Comparison of ENCODE assay signal across 9 mouse cellular contexts in genomic region chr6:129228935-129229773, GRCm38 (mm10). TPM values are rescaled to one million over a fixed set of nuclear protein-coding genes. Genes with fewer than 3 reads are reported as not detected.
A peak's percentile ranks its signal among the peaks of the same experiment; 100 is the strongest.
DNase-seq lines count a peak whose midpoint lies in the region; ATAC-seq lines count a peak whose summit lies in the region.
"Had no signal": no experiment of that assay in that cellular context is flagged by ENCODE, and none has a peak within 500 bp of the region (broad histone marks: within the 10 kb centered on the region; RNA-seq: fewer than 3 reads in every experiment).

No protein-coding gene starts in this region.

- DNase-seq in heart, embryonic 10.5 days (ENCODE audit: low spot score) = no peak
- DNase-seq in lung, postnatal 14 days = no peak
- DNase-seq in adrenal gland, postnatal 25 days = no peak
- DNase-seq in forebrain, embryonic 14.5 days (ENCODE audit: low spot score) = no peak

- no peaks in the 10 kb centered on the region for H3K27me3 ChIP-seq in heart, embryonic 13.5 days (replicated peaks)
- no peaks in the 10 kb centered on the region for H3K27me3 ChIP-seq in heart, embryonic 10.5 days (ENCODE audit: insufficient read depth, poor library complexity, severe bottlenecking)
- H3K27me3 ChIP-seq in lung, embryonic 16.5 days (ENCODE audit: control insufficient read depth, insufficient read depth, low read depth, low read length) = no peaks in the 10 kb centered on the region
- H3K27me3 ChIP-seq in forebrain, embryonic 14.5 days (replicated peaks; ENCODE audit: control insufficient read depth, insufficient read depth, low read length) = no peaks in the 10 kb centered on the region

- no peaks in the 10 kb centered on the region for H3K9me3 ChIP-seq in heart, embryonic 13.5 days
- no peaks in the 10 kb centered on the region for H3K9me3 ChIP-seq in heart, embryonic 10.5 days
- no peaks in the 10 kb centered on the region for H3K9me3 ChIP-seq in lung, embryonic 16.5 days (ENCODE audit: control insufficient read depth, low read length)
- no peaks in the 10 kb centered on the region for H3K9me3 ChIP-seq in forebrain, embryonic 14.5 days (replicated peaks; ENCODE audit: control insufficient read depth, low read length)

- WGBS in heart, embryonic 13.5 days = 39% methylated on average over 3 of the region's 3 CpGs
- 57% methylated on average over 3 of the region's 3 CpGs for WGBS in heart, embryonic 10.5 days
- WGBS in lung, embryonic 16.5 days = 30% methylated on average over 3 of the region's 3 CpGs
- 79% methylated on average over 2 of the region's 3 CpGs for WGBS in macrophage (ENCODE audit: missing documents)
- 71% methylated on average over 3 of the region's 3 CpGs for WGBS in forebrain, embryonic 14.5 days

- ATAC-seq in heart, embryonic 13.5 days (ENCODE audit: extremely low read depth, insufficient number of reproducible peaks, low FRiP score, low TSS enrichment) = no peak
- no peak for ATAC-seq in lung, embryonic 16.5 days (ENCODE audit: low read depth)
- ATAC-seq in forebrain, embryonic 14.5 days = no peak

- H3K36me3 ChIP-seq in heart, embryonic 13.5 days = no peaks in the 10 kb centered on the region
- no peaks in the 10 kb centered on the region for H3K36me3 ChIP-seq in heart, embryonic 10.5 days
- H3K36me3 ChIP-seq in lung, embryonic 16.5 days (ENCODE audit: control insufficient read depth, insufficient read depth, low read length) = no peaks in the 10 kb centered on the region
- H3K36me3 ChIP-seq in macrophage (ENCODE audit: inconsistent target) = no peaks in the 10 kb centered on the region; the same call in 1 of the 2 replicates
- H3K36me3 ChIP-seq in forebrain, embryonic 14.5 days (ENCODE audit: control insufficient read depth, insufficient read depth, low read length) = no peaks in the 10 kb centered on the region

- H3K27ac ChIP-seq in heart, embryonic 13.5 days (replicated peaks) = peak overlapping the region; percentile 91
- no peak overlapping the region; the same call in 1 of the 2 replicates for H3K27ac ChIP-seq in heart, embryonic 10.5 days
- peak overlapping the region; percentile 93 for H3K27ac ChIP-seq in lung, embryonic 16.5 days (ENCODE audit: low read length)
- H3K27ac ChIP-seq in brown adipose tissue, adult 24 weeks (replicated peaks; ENCODE audit: low read depth, low read length) = peak overlapping the region; percentile 92
- peak overlapping the region; percentile 88 for H3K27ac ChIP-seq in macrophage
- no peak overlapping the region; the same call in 1 of the 2 replicates for H3K27ac ChIP-seq in forebrain, embryonic 14.5 days (ENCODE audit: low read depth, low read length)

- peaks cover 28% of the 10 kb centered on the region for H3K4me1 ChIP-seq in heart, embryonic 13.5 days
- no peaks in the 10 kb centered on the region for H3K4me1 ChIP-seq in heart, embryonic 10.5 days
- H3K4me1 ChIP-seq in lung, embryonic 16.5 days (replicated peaks; ENCODE audit: control insufficient read depth, insufficient read depth, low read length) = peaks cover 28% of the 10 kb centered on the region
- peaks cover 32% of the 10 kb centered on the region for H3K4me1 ChIP-seq in brown adipose tissue, adult 24 weeks (ENCODE audit: control insufficient read depth, insufficient read depth, insufficient read length, low read length)
- H3K4me1 ChIP-seq in forebrain, embryonic 14.5 days (ENCODE audit: control insufficient read depth, insufficient read depth, low read length) = no peaks in the 10 kb centered on the region

- H3K79me2 ChIP-seq in macrophage (ENCODE audit: inconsistent target) = peaks cover 9% of the 10 kb centered on the region; the same call in 1 of the 2 replicates

- no peak overlapping the region for H3K4me3 ChIP-seq in heart, embryonic 13.5 days
- H3K4me3 ChIP-seq in heart, embryonic 10.5 days = no peak overlapping the region
- no peak overlapping the region for H3K4me3 ChIP-seq in lung, embryonic 16.5 days (ENCODE audit: low read length)
- H3K4me3 ChIP-seq in brown adipose tissue, adult 24 weeks (ENCODE audit: insufficient read depth, low read depth, low read length) = no peak overlapping the region
- no peak overlapping the region for H3K4me3 ChIP-seq in macrophage (ENCODE audit: inconsistent target)
- no peak overlapping the region for H3K4me3 ChIP-seq in forebrain, embryonic 14.5 days (ENCODE audit: low read depth, low read length)

- H3K9ac ChIP-seq in heart, embryonic 13.5 days = no peak overlapping the region
- H3K9ac ChIP-seq in lung, embryonic 16.5 days (ENCODE audit: low read length) = no peak overlapping the region
- H3K9ac ChIP-seq in forebrain, embryonic 14.5 days (ENCODE audit: low read length) = no peak overlapping the region

- H3K4me2 ChIP-seq in heart, embryonic 13.5 days = no peak overlapping the region
- no peak overlapping the region for H3K4me2 ChIP-seq in lung, embryonic 16.5 days (ENCODE audit: low read depth, low read length)
- H3K4me2 ChIP-seq in forebrain, embryonic 14.5 days (ENCODE audit: low read length) = no peak overlapping the region

RNA-seq across cellular contexts. Expression of gene Cd69, which starts 46.1 kb away (rescaled TPM):
- polyA plus RNA-seq in heart, embryonic 13.5 days (2015; fragmentation: Nextera tagmentation; extraction: Ambion mirVana) = 0.14 TPM in 1 of 2 replicates, not detected in the other
- polyA plus RNA-seq in heart, embryonic 10.5 days (2016; fragmentation: Nextera tagmentation; extraction: Ambion mirVana) = 0.12 and 0.25 TPM in 2 replicates
- polyA plus RNA-seq in lung, embryonic 16.5 days (2015; fragmentation: Nextera tagmentation; extraction: Ambion mirVana) = 0.09 and 0.18 TPM in 2 replicates
- polyA plus RNA-seq in brown adipose tissue, adult 24 weeks (2012; ENCODE audit: insufficient read depth, insufficient read length, missing spikeins) = not detected in 2 replicates
- 100 to 1,000 TPM in 2 of 26 experiments, 10 to 100 TPM in 21, 1 to 10 TPM in 3; 1.2 to 161 (median 29.2) TPM for total RNA-seq in macrophage (2018; cell fraction: chromatin; rRNA removed)
- 100 to 1,000 TPM in 7 of 26 experiments, 10 to 100 TPM in 15, 1 to 10 TPM in 4; 2.5 to 178 (median 41.6) TPM for total RNA-seq in macrophage (2018; cell fraction: cytosol; rRNA removed)
- 100 to 1,000 TPM in 11 of 26 experiments, 10 to 100 TPM in 13, 1 to 10 TPM in 2; 3.7 to 210 (median 74.5) TPM for total RNA-seq in macrophage (2018; cell fraction: nucleus; rRNA removed)
- polyA plus RNA-seq in macrophage (2018) = 2.4 to 12.8 TPM (median 4.1 TPM) in 3 replicates
- 0.15 TPM in 1 of 2 replicates, not detected in the other for total RNA-seq in adrenal gland, postnatal 25 days (2021)
- not detected in 2 replicates for polyA plus RNA-seq in forebrain, embryonic 14.5 days (2014; fragmentation: Nextera tagmentation; extraction: Ambion mirVana)
- total RNA-seq: layer of hippocampus, adult 8-10 months had no signal

RNA-seq across cellular contexts. Expression of gene Clec2d, which starts 48.7 kb away (rescaled TPM):
- polyA plus RNA-seq in heart, embryonic 13.5 days (2015; fragmentation: Nextera tagmentation; extraction: Ambion mirVana) = 0.11 and 0.20 TPM in 2 replicates
- polyA plus RNA-seq in heart, embryonic 10.5 days (2016; fragmentation: Nextera tagmentation; extraction: Ambion mirVana) = not detected in 2 replicates
- polyA plus RNA-seq in lung, embryonic 16.5 days (2015; fragmentation: Nextera tagmentation; extraction: Ambion mirVana) = 2.0 and 2.3 TPM in 2 replicates
- polyA plus RNA-seq in brown adipose tissue, adult 24 weeks (2012; ENCODE audit: insufficient read depth, insufficient read length, missing spikeins) = 58.5 and 127 TPM in 2 replicates
- 1,000 to 10,000 TPM in 14 of 26 experiments, 100 to 1,000 TPM in 12; 684 to 1,927 (median 1,016) TPM for total RNA-seq in macrophage (2018; cell fraction: chromatin; rRNA removed)
- total RNA-seq in macrophage (2018; cell fraction: cytosol; rRNA removed) = 100 to 1,000 TPM; 130 to 310 (median 205) TPM
- 1,000 to 10,000 TPM in 24 of 26 experiments, 100 to 1,000 TPM in 2; 867 to 2,363 (median 1,262) TPM for total RNA-seq in macrophage (2018; cell fraction: nucleus; rRNA removed)
- 120 to 201 TPM (median 122 TPM) in 3 replicates for polyA plus RNA-seq in macrophage (2018)
- total RNA-seq in adrenal gland, postnatal 25 days (2021) = 42.2 and 43.0 TPM in 2 replicates
- not detected in 2 replicates for polyA plus RNA-seq in forebrain, embryonic 14.5 days (2014; fragmentation: Nextera tagmentation; extraction: Ambion mirVana)

Comparison
In these comparisons a context has a peak if more than half of its experiments do, and no peak if none do; other contexts are left out.
1. H3K27ac ChIP-seq: peak in heart, embryonic 13.5 days (single experiment), lung, embryonic 16.5 days (single experiment), brown adipose tissue, adult 24 weeks (single experiment) and macrophage (single experiment); none in heart, embryonic 10.5 days (single experiment) and forebrain, embryonic 14.5 days (single experiment).
2. RNA of gene Clec2d, which starts 48.7 kb away (polyA plus RNA-seq): 120 to 201 TPM in macrophage and 58.5 to 127 TPM in brown adipose tissue, adult 24 weeks; 2.0 to 2.3 TPM in lung, embryonic 16.5 days, 0.11 to 0.20 TPM in heart, embryonic 13.5 days, not detected in heart, embryonic 10.5 days and not detected in forebrain, embryonic 14.5 days; every median in the first group is over 10 times any median in the second.